Mouse (Mus musculus) right cerebral cortex, postnatal 4 days (tissue): ENCODE measurements at regions not wholly inside any gene's neighbourhood (a gene's known extent, or its start where the extent isn't known, plus 50 kb on each side); places are given as distances from the start of the nearest gene placed in this dataset.

ENCODE experiments used
- DNase-seq: peaks from one replicate; pipeline ENCODE4 v3.0.0-alpha.2; 2022

- DNase-seq: no peak
Observed at GRCm38 (mm10) chr9:23535872-23536271, 313.0 kb downstream of the Bmper start.

DNA sequence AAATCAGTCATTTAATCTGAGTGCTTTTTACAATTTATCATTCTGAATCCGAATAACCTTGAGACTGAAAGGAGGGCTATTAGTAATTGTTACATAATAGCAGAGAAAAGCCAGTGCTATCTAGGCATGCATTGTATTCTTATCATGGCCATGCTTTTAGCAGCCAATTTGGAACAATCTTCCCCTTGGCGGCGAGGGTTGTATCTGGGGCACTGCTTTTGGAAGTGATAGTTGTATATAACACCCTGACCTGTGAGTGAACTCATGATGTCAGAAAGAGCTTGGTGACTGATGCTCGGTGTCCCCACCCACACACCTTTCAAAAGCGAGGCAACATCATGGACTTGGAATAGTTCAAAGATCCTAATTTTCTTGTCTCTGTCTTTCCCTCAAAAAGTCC lies 315.2 kb downstream of the Bmper start:
- no peak for DNase-seq

DNA sequence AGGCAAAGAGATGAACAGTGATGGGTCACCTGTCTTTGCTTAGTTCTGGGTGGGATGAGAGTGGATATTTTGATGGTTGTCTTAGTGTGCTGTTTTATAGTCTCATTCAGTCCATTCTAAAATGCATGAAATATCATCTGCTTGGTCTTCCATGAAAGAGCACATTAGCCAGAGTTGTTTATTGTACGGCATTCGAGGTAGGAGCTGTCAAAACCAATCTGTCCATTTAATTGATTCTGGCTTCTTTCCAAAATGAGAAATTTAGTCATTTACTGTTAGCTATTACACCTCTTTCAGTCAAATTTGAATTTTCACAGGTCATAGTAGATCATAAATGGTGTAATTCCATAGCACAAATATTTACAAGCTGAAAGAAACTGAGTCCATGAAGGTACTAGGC lies 328.8 kb downstream of the Bmper start:
- no peak for DNase-seq

GRCm38 (mm10) chr9:23553766-23554165 lies 330.9 kb downstream of the Bmper start:
- no peak for DNase-seq

DNA sequence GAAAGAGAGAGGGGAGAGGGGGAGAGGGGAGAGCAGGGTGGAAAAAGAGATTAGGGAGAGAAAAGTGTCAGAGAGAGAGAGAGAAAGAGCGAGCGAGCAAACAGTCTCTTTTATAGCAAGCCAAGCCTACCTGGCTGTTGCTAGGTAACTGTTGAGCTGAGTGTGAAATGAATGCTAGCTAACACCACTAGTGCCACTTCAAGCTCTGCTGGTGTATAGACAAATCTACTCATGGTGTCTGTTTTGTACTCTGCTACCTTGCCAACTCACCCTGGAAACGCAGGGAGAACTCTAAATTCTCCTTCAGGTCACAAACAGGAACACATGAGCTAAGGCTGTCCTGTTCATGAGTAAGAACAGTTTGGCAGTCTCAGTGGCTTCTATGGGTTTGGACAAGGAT lies 334.7 kb downstream of the Bmper start:
- DNase-seq: no peak

- DNase-seq: no peak
Observed at GRCm38 (mm10) chr9:23561924-23562323, 339.0 kb downstream of the Bmper start.

DNA sequence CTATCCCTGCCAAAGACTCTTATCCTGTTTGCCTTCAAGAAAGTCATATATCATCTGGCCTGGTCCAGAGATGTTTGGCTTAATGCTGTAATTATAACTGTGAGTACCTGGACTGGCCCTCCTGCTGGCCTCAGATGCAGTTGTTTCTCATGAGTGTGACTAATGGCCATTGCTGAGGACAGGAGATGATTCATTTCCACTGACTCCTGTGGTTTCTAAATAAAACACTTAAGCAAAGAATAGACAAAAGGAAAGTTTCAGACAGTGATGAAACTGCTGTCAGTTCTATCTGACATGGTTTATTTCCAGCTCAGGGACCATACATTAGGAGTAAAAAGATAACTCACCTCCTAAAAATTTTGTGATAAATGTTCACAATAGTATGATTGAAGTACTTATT lies 344.2 kb downstream of the Bmper start:
- no peak for DNase-seq

- DNase-seq: no peak
Observed at GRCm38 (mm10) chr9:23570150-23570549, 347.3 kb downstream of the Bmper start.

GRCm38 (mm10) chr9:23576314-23576713 lies 353.4 kb downstream of the Bmper start:
- no peak for DNase-seq

DNA sequence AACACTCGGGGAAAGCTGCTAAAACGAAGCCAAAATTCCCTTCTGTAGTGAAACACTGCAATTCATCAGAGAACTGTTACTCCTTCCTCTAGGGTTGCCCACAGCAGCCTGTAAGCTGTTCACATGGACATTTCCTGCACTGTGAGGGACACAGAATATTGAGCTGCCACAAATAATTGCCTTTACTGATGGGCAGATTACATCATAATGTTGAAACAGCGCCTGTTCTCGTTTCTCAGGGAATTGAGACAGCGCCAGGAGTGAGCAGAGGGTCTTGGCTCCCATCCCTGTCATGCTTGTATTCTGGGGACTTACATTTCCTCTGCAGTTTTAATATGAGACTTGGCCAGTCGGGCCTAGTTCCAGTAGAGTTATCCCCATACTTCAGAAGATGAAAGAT lies 357.3 kb downstream of the Bmper start:
- DNase-seq: peak; percentile 38

- peak; percentile 82 for DNase-seq
Observed at GRCm38 (mm10) chr9:23581039-23581606, 358.2 kb downstream of the Bmper start.

DNA sequence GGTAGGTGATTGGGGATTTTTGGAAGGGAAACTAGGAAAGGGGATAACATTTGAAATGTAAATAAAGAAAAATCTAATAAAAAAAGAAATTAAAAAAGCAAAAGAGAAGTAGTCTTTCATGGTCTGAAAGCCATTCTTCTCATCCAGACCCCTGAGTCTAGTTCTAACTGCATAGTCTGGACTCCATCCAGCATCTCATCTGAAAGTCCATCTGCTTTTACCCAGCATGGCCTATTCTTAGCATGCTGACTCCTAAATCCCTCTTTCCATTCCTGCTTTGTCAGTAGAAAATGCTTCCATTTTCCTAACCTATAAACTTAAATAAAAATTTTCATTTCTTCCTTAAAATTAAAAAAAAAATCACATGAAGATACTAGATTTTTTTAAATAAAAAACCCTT lies 361.7 kb downstream of the Bmper start:
- no peak for DNase-seq

DNA sequence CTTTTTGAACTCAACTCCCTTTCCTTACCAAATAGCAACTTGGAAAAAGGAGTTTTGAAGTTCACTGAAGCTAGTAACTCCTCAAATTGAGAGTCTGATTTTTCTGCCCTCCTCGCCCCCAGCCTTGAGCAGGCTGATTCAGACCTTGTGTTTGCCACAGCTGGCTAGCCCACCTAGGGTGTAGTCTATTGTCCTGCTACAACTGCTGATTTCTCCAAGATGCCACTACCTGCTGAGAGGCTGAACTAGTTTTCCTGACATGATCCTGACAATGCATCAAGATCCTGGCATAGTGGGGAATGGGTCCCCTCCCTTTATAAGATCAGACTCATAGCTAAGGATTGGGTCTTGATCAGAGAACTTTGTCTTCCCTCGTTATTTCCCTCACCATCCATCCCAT lies 366.1 kb downstream of the Bmper start:
- DNase-seq: no peak

- no peak for DNase-seq
Observed at GRCm38 (mm10) chr9:23591906-23592305, 369.0 kb downstream of the Bmper start.

DNA sequence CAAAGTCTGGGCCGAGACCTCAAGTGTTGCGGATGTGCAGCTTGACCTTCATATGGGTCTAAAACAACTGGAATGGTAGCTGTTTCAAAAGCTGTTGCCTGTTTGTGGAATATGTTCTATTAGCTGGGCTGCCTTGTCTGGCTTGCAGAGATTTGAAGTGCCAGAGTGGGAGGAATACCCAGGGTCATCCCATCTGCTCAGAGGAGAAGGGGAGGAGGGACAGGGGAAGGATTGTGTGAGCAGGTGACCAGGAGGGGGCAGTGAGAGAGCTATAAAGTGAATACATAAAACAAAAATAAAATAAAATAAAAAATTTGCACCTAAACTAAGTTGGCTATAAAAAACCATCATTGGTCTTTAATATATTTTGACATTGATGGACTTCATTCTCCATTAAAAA lies 377.7 kb downstream of the Bmper start:
- DNase-seq: no peak
